Mouse (Mus musculus) spleen, adult 18-20 months (tissue): ENCODE results near the gene 4930467E23Rik.
"Not testable (repeated sequence)": the region's sequence is repeated elsewhere in the genome, so short reads cannot be mapped to it uniquely, and the experiment has no call there.

Experiments
- DNase-seq, 2 experiments: peaks; one replicate each; pipeline ENCODE4 v3.0.0; 2022; ENCODE audit warnings: mixed read lengths in 2 of 2

The 4930467E23Rik gene

GRCm38 (mm10) chr8:19729276-19729675 lies at the start of gene 4930467E23Rik:
Gene 4930467E23Rik (plus strand): TSS chr8:19729576.
- DNase-seq: not testable (repeated sequence)

GRCm38 (mm10) chr8:19682311-19682710 lies 47.1 kb upstream of the 4930467E23Rik start:
- DNase-seq: not testable (repeated sequence)

GRCm38 (mm10) chr8:19685476-19685875 lies 43.9 kb upstream of the 4930467E23Rik start:
- DNase-seq: not testable (repeated sequence)

- not testable (repeated sequence) for DNase-seq
Observed at GRCm38 (mm10) chr8:19688802-19689525, 40.4 kb upstream of the 4930467E23Rik start.

- DNase-seq: not testable (repeated sequence)
Observed at GRCm38 (mm10) chr8:19689745-19690144, 39.6 kb upstream of the 4930467E23Rik start.

- DNase-seq: not testable (repeated sequence)
Observed at GRCm38 (mm10) chr8:19691421-19691820, 38.0 kb upstream of the 4930467E23Rik start.

GRCm38 (mm10) chr8:19697497-19698077 lies 31.8 kb upstream of the 4930467E23Rik start:
- DNase-seq: not testable (repeated sequence)

GRCm38 (mm10) chr8:19698123-19698522 lies 31.3 kb upstream of the 4930467E23Rik start:
- DNase-seq: not testable (repeated sequence)

GRCm38 (mm10) chr8:19698722-19699121 lies 30.7 kb upstream of the 4930467E23Rik start:
- peak; percentile 53 to 59 for DNase-seq

- not testable (repeated sequence) for DNase-seq
Observed at GRCm38 (mm10) chr8:19701326-19701725, 28.1 kb upstream of the 4930467E23Rik start.

GRCm38 (mm10) chr8:19702276-19702675 lies 27.1 kb upstream of the 4930467E23Rik start:
- not testable (repeated sequence) for DNase-seq

- peak; percentile 50 to 73 for DNase-seq
Observed at GRCm38 (mm10) chr8:19702972-19703709, 26.2 kb upstream of the 4930467E23Rik start.

GRCm38 (mm10) chr8:19703906-19704305 lies 25.5 kb upstream of the 4930467E23Rik start:
- not testable (repeated sequence) for DNase-seq

- peak in 1 of 2 experiments; percentile 46 for DNase-seq
Observed at GRCm38 (mm10) chr8:19704441-19705215, 24.7 kb upstream of the 4930467E23Rik start.

- not testable (repeated sequence) for DNase-seq
Observed at GRCm38 (mm10) chr8:19705216-19705600, 24.2 kb upstream of the 4930467E23Rik start.

GRCm38 (mm10) chr8:19706101-19706725 lies 23.2 kb upstream of the 4930467E23Rik start:
- DNase-seq: not testable (repeated sequence)

GRCm38 (mm10) chr8:19706918-19707760 lies 22.2 kb upstream of the 4930467E23Rik start:
- peak; percentile 47 to 75 for DNase-seq

- not testable (repeated sequence) for DNase-seq
Observed at GRCm38 (mm10) chr8:19707761-19708443, 21.5 kb upstream of the 4930467E23Rik start.

GRCm38 (mm10) chr8:19708976-19709375 lies 20.4 kb upstream of the 4930467E23Rik start:
- DNase-seq: not testable (repeated sequence)

- DNase-seq: not testable (repeated sequence)
Observed at GRCm38 (mm10) chr8:19709488-19709887, 19.9 kb upstream of the 4930467E23Rik start.
